Mouse (Mus musculus): ENCODE measurements around the gene Mecp2. TPM values are rescaled to one million over a fixed set of nuclear protein-coding genes. Genes with fewer than 3 reads are reported as not detected.

Mecp2 gene
- polyA plus RNA-seq, 1 experiment from 2014 or later, result 10.0 TPM

MicroRNAs encoded within 50 kb of the gene (microRNA counts, 519-probe panel; counts per million panel counts)
- 104 counts per million, percentile 35 among the panel's probes with 10 or more counts for microRNA mmu-miR-718

Small RNAs within 50 kb of the gene (microRNA-seq; reads per million reads assigned to microRNA genes)
- gene Mir5132, result 1.4 reads per million
- not detected for gene Mir718

Other genes starting within 250 kb of the Mecp2 start
- 7.1 and 7.7 TPM in 2 replicates for gene Avpr2, start 243.3 kb downstream of the Mecp2 start, polyA plus RNA-seq (2015; fragmentation: Nextera tagmentation; extraction: Ambion mirVana)
- gene L1cam, start 239.3 kb downstream of the Mecp2 start, polyA plus RNA-seq (2015; fragmentation: Nextera tagmentation; extraction: Ambion mirVana), result 7.9 and 10.3 TPM in 2 replicates
- gene Arhgap4, start 213.5 kb downstream of the Mecp2 start, polyA plus RNA-seq (2015; fragmentation: Nextera tagmentation; extraction: Ambion mirVana), result 4.3 and 4.8 TPM in 2 replicates
- gene Naa10, start 213.4 kb downstream of the Mecp2 start, polyA plus RNA-seq (2015; fragmentation: Nextera tagmentation; extraction: Ambion mirVana), result 147 and 159 TPM in 2 replicates
- 65.1 and 66.2 TPM in 2 replicates for gene Renbp, start 204.5 kb downstream of the Mecp2 start, polyA plus RNA-seq (2015; fragmentation: Nextera tagmentation; extraction: Ambion mirVana)
- 54.7 and 61.1 TPM in 2 replicates for gene Hcfc1, start 169.0 kb downstream of the Mecp2 start, polyA plus RNA-seq (2015; fragmentation: Nextera tagmentation; extraction: Ambion mirVana)
- 76.0 and 82.0 TPM in 2 replicates for gene Irak1, start 111.4 kb downstream of the Mecp2 start, polyA plus RNA-seq (2015; fragmentation: Nextera tagmentation; extraction: Ambion mirVana)
- not detected in 2 replicates for gene Opn1mw, start 7.9 kb downstream of the Mecp2 start, polyA plus RNA-seq (2015; fragmentation: Nextera tagmentation; extraction: Ambion mirVana)
- gene Tex28, start 32.5 kb upstream of the Mecp2 start, polyA plus RNA-seq (2015; fragmentation: Nextera tagmentation; extraction: Ambion mirVana), result not detected in 2 replicates
- 0.06 and 0.23 TPM in 2 replicates for gene Tktl1, start 41.9 kb upstream of the Mecp2 start, polyA plus RNA-seq (2015; fragmentation: Nextera tagmentation; extraction: Ambion mirVana)
- gene Flna, start 114.5 kb upstream of the Mecp2 start, polyA plus RNA-seq (2015; fragmentation: Nextera tagmentation; extraction: Ambion mirVana), result 331 and 364 TPM in 2 replicates
- 25.6 and 26.5 TPM in 2 replicates for gene Emd, start 119.3 kb upstream of the Mecp2 start, polyA plus RNA-seq (2015; fragmentation: Nextera tagmentation; extraction: Ambion mirVana)
- gene Rpl10, start 135.4 kb upstream of the Mecp2 start, polyA plus RNA-seq (2015; fragmentation: Nextera tagmentation; extraction: Ambion mirVana), result 610 and 782 TPM in 2 replicates
- 97.2 and 103 TPM in 2 replicates for gene Taz, start 146.5 kb upstream of the Mecp2 start, polyA plus RNA-seq (2015; fragmentation: Nextera tagmentation; extraction: Ambion mirVana)
- gene Dnase1l1, start 147.0 kb upstream of the Mecp2 start, polyA plus RNA-seq (2015; fragmentation: Nextera tagmentation; extraction: Ambion mirVana), result 13.4 and 15.5 TPM in 2 replicates
- gene Atp6ap1, start 161.7 kb upstream of the Mecp2 start, polyA plus RNA-seq (2015; fragmentation: Nextera tagmentation; extraction: Ambion mirVana), result 175 and 180 TPM in 2 replicates
- gene Gdi1, start 169.6 kb upstream of the Mecp2 start, polyA plus RNA-seq (2015; fragmentation: Nextera tagmentation; extraction: Ambion mirVana), result 219 and 243 TPM in 2 replicates
- gene Fam50a, start 177.7 kb upstream of the Mecp2 start, polyA plus RNA-seq (2015; fragmentation: Nextera tagmentation; extraction: Ambion mirVana), result 69.8 and 71.4 TPM in 2 replicates
- 12.6 and 15.6 TPM in 2 replicates for gene Plxna3, start 193.7 kb upstream of the Mecp2 start, polyA plus RNA-seq (2015; fragmentation: Nextera tagmentation; extraction: Ambion mirVana)
- gene Lage3, start 218.3 kb upstream of the Mecp2 start, polyA plus RNA-seq (2015; fragmentation: Nextera tagmentation; extraction: Ambion mirVana), result 108 and 113 TPM in 2 replicates
- 77.5 and 83.4 TPM in 2 replicates for gene Ubl4a, start 237.9 kb upstream of the Mecp2 start, polyA plus RNA-seq (2015; fragmentation: Nextera tagmentation; extraction: Ambion mirVana)
- 23.3 and 25.7 TPM in 2 replicates for gene Slc10a3, start 238.0 kb upstream of the Mecp2 start, polyA plus RNA-seq (2015; fragmentation: Nextera tagmentation; extraction: Ambion mirVana)

Data from kidney, embryonic 16.5 days (tissue).